Mouse (Mus musculus) limb, embryonic 14.5 days (tissue): ENCODE results near the gene Trabd2b. TPM values are rescaled to one million over a fixed set of nuclear protein-coding genes. Genes with fewer than 3 reads are reported as not detected.

Experiments
- ATAC-seq: fragments of 200-750 bp; cut with Nextera tagmentation; 2 replicates; pipeline ENCODE4 v1.8.0; 2017; ENCODE audit warnings: low read depth, moderate number of reproducible peaks, moderate TSS enrichment; ENCODE audit not compliant: low FRiP score
- DNase-seq: peaks from one replicate; pipeline ENCODE4 v3.0.0-alpha.2; 2015; ENCODE audit warnings: low spot score
- H3K27ac ChIP-seq: fragments of 300-500 bp; sonication (generic); replicated peaks from 2 replicates; pipeline ENCODE4 v1.5.1; 2014; ENCODE audit warnings: low read depth, mild to moderate bottlenecking, low read length, moderate library complexity, mixed read lengths
- H3K27me3 ChIP-seq: fragments of 300-500 bp; sonication (generic); 2 replicates; pipeline ENCODE4 v1.6.1; 2014; ENCODE audit warnings: low read length, mixed read lengths; ENCODE audit not compliant: control insufficient read depth, insufficient read depth
- H3K36me3 ChIP-seq: fragments of 300-500 bp; sonication (generic); 2 replicates; pipeline ENCODE4 v1.6.1; 2014; ENCODE audit warnings: mild to moderate bottlenecking, low read length, moderate library complexity, mixed read lengths; ENCODE audit not compliant: control insufficient read depth, insufficient read depth
- H3K4me1 ChIP-seq: fragments of 300-500 bp; sonication (generic); 2 replicates; pipeline ENCODE4 v1.6.1; 2014; ENCODE audit warnings: antibody characterized with exemption, low read length, mixed read lengths; ENCODE audit not compliant: control insufficient read depth, insufficient read depth
- H3K4me2 ChIP-seq: fragments of 300-500 bp; sonication (generic); replicated peaks from 2 replicates; pipeline ENCODE4 v1.6.1; 2014; ENCODE audit warnings: low read depth, mild to moderate bottlenecking, low read length, moderate library complexity; ENCODE audit not compliant: severe bottlenecking
- H3K4me3 ChIP-seq: fragments of 300-500 bp; sonication (generic); replicated peaks from 2 replicates; pipeline ENCODE4 v1.5.1; 2014; ENCODE audit warnings: low read length
- H3K9ac ChIP-seq: fragments of 300-500 bp; sonication (generic); 2 replicates; pipeline ENCODE4 v1.6.1; 2014; ENCODE audit warnings: mild to moderate bottlenecking, low read depth, low read length, moderate library complexity; ENCODE audit not compliant: severe bottlenecking
- H3K9me3 ChIP-seq: fragments of 300-500 bp; sonication (generic); 2 replicates; pipeline ENCODE4 v1.6.1; 2016; ENCODE audit warnings: low read length; ENCODE audit not compliant: control insufficient read depth
- POLR2A ChIP-seq: fragments of 200-500 bp; IDR thresholded peaks from 2 replicates; pipeline ENCODE4 v1.8.0; 2012; ENCODE audit warnings: inconsistent platforms, mild to moderate bottlenecking, moderate library complexity, borderline replicate concordance; ENCODE audit not compliant: insufficient read depth, insufficient read length; ENCODE audit errors: extremely low read depth
- WGBS: fragments of 180-500 bp; shearing (Covaris S2); extraction: QIAGEN DNeasy Blood & Tissue Kit; methylation state at CpG from one replicate; pipeline ENCODE4 v1.1.7; 2014; 5-methylcytosine and 5-hydroxymethylcytosine counted together
- polyA plus RNA-seq, 2 experiments: library from polyadenylated mRNA; depleted of rRNA in 1 of 2; stranded (reverse) in 1 of 2; unstranded in 1 of 2; fragments of >200 nt; fragmentation: Nextera tagmentation in 1 of 2; extraction: Ambion mirVana in 1 of 2; gene quantifications; 2 replicates each; pipeline versions ENCODE4 v1.2.1 to v1.2.3; 2012 to 2014

Trabd2b gene
- polyA plus RNA-seq, 2 experiments: 3.6 to 6.2 TPM

GRCm38 (mm10) chr4:114365000-114365399 is 41.5 kb upstream of the Trabd2b start:
- ATAC-seq: no peak
- H3K27me3 ChIP-seq: 0 out of 2 replicates have a peak, but pooled peaks cover 3% of the 10 kb centered on the region
- 61% methylated on average over 4 of the region's 4 CpGs for WGBS

GRCm38 (mm10) chr4:114365595-114365994 is 40.9 kb upstream of the Trabd2b start:
- H3K9me3 ChIP-seq: no peaks in the 10 kb centered on the region
- ATAC-seq (no peak), DNase-seq (no peak)
- no peaks in the 10 kb centered on the region for H3K4me1 ChIP-seq
- TF ChIP-seq POLR2A: no peak
- no peak overlapping the region for H3K9ac ChIP-seq
- no peak overlapping the region for H3K4me3 ChIP-seq
- 0 out of 2 replicates have a peak, but pooled peaks cover 3% of the 10 kb centered on the region for H3K27me3 ChIP-seq
- H3K27ac ChIP-seq: no peak overlapping the region
- H3K4me2 ChIP-seq: no peak overlapping the region
- H3K36me3 ChIP-seq: no peaks in the 10 kb centered on the region

More at GRCm38 (mm10) chr4:114365000-114365399, 41.5 kb upstream of the Trabd2b start:
- H3K4me2 ChIP-seq: no peak overlapping the region
- TF ChIP-seq POLR2A: no peak
- no peak for DNase-seq
- no peaks in the 10 kb centered on the region for H3K4me1 ChIP-seq
- H3K9ac ChIP-seq: no peak overlapping the region
- no peak overlapping the region for H3K27ac ChIP-seq
- H3K4me3 ChIP-seq: no peak overlapping the region
- H3K9me3 ChIP-seq: no peaks in the 10 kb centered on the region
- no peaks in the 10 kb centered on the region for H3K36me3 ChIP-seq

- no peak overlapping the region for H3K4me2 ChIP-seq
- DNase-seq (no peak), ATAC-seq (no peak)
- H3K27ac ChIP-seq: no peak overlapping the region
- H3K9ac ChIP-seq: no peak overlapping the region
- H3K27me3 ChIP-seq: 0 out of 2 replicates have a peak, but pooled peaks cover 3% of the 10 kb centered on the region
- no peaks in the 10 kb centered on the region for H3K4me1 ChIP-seq
- H3K36me3 ChIP-seq: no peaks in the 10 kb centered on the region
- no peak overlapping the region for H3K4me3 ChIP-seq
- WGBS: 75% methylated on average over 2 of the region's 2 CpGs
- H3K9me3 ChIP-seq: no peaks in the 10 kb centered on the region
- TF ChIP-seq POLR2A: no peak
These were observed 39.5 kb upstream of the Trabd2b start for GRCm38 (mm10) chr4:114367005-114367404.

GRCm38 (mm10) chr4:114367840-114368239 is 38.7 kb upstream of the Trabd2b start:
- no peak for TF ChIP-seq POLR2A
- H3K9ac ChIP-seq: no peak overlapping the region
- no peak overlapping the region for H3K27ac ChIP-seq
- no peak overlapping the region for H3K4me2 ChIP-seq
- no peaks in the 10 kb centered on the region for H3K9me3 ChIP-seq
- 67% methylated on average over 7 of the region's 7 CpGs for WGBS
- H3K36me3 ChIP-seq: no peaks in the 10 kb centered on the region
- H3K27me3 ChIP-seq: 0 out of 2 replicates have a peak, but pooled peaks cover 3% of the 10 kb centered on the region
- H3K4me1 ChIP-seq: no peaks in the 10 kb centered on the region
- DNase-seq (no peak), ATAC-seq (no peak)
- H3K4me3 ChIP-seq: no peak overlapping the region

- 89% methylated on average over 2 of the region's 2 CpGs for WGBS
- no peak overlapping the region for H3K9ac ChIP-seq
- no peak for ATAC-seq
- H3K27ac ChIP-seq: no peak overlapping the region
- no peaks in the 10 kb centered on the region for H3K9me3 ChIP-seq
- 0 out of 2 replicates have a peak, but pooled peaks cover 3% of the 10 kb centered on the region for H3K27me3 ChIP-seq
- no peak overlapping the region for H3K4me3 ChIP-seq
- H3K36me3 ChIP-seq: no peaks in the 10 kb centered on the region
- no peak for TF ChIP-seq POLR2A
- DNase-seq: no peak
- no peak overlapping the region for H3K4me2 ChIP-seq
- H3K4me1 ChIP-seq: no peaks in the 10 kb centered on the region
These were observed 36.9 kb upstream of the Trabd2b start for GRCm38 (mm10) chr4:114369591-114369990.
